Mouse (Mus musculus) MEL (cell line): ENCODE data around the gene Zfp788. TPM values are rescaled to one million over a fixed set of nuclear protein-coding genes. Genes with fewer than 3 reads are reported as not detected.
"Not testable (repeated sequence)": the region's sequence is repeated elsewhere in the genome, so short reads cannot be mapped to it uniquely, and the experiment has no call there.

ENCODE experiments used
- DNase-seq: peaks from one replicate; pipeline ENCODE4 v3.0.0; 2011; ENCODE audit warnings: low read depth, low spot score
- H3K27ac ChIP-seq: 2 replicates; pipeline ENCODE4 v1.5.1; 2012; ENCODE audit warnings: low read depth, mild to moderate bottlenecking, control low read depth, low read length, moderate library complexity; ENCODE audit not compliant: control insufficient read depth
- H3K27me3 ChIP-seq, 2 experiments: fragments of 150-350 bp in 1 of 2; sonication (generic) in 1 of 2; 2 replicates each; pipeline ENCODE4 v1.6.1; 2012; ENCODE audit warnings: low read length in 2 of 2, mild to moderate bottlenecking in 2 of 2, improper control_type of control experiment in 1 of 2, moderate library complexity in 1 of 2; ENCODE audit not compliant: insufficient read depth in 2 of 2, control insufficient read depth in 1 of 2
- H3K36me3 ChIP-seq, 2 experiments: 2 replicates each; pipeline ENCODE4 v1.6.1; 2012 to 2014; ENCODE audit warnings: low read length in 2 of 2, improper control_type of control experiment in 1 of 2, inconsistent platforms in 1 of 2, mild to moderate bottlenecking in 1 of 2; ENCODE audit not compliant: insufficient read depth in 2 of 2, control insufficient read depth in 1 of 2
- H3K4me1 ChIP-seq, 2 experiments: fragments of 150-350 bp in 1 of 2; sonication (generic) in 1 of 2; 2 replicates each; pipeline ENCODE4 v1.6.1; 2012; ENCODE audit warnings: low read length in 2 of 2, improper control_type of control experiment in 1 of 2, mild to moderate bottlenecking in 1 of 2; ENCODE audit not compliant: insufficient read depth in 2 of 2, control insufficient read depth in 1 of 2
- H3K4me3 ChIP-seq, 2 experiments: fragments of 150-350 bp in 1 of 2; sonication (generic) in 1 of 2; 2 replicates each; pipeline ENCODE4 v1.5.1; 2012; ENCODE audit warnings: low read depth in 2 of 2, low read length in 2 of 2, mild to moderate bottlenecking in 2 of 2, moderate library complexity in 2 of 2, control low read depth in 1 of 2, improper control_type of control experiment in 1 of 2; ENCODE audit not compliant: control insufficient read depth in 1 of 2, insufficient read depth in 1 of 2
- H3K79me2 ChIP-seq: 2 replicates; pipeline ENCODE4 v1.6.1; 2012; ENCODE audit warnings: mild to moderate bottlenecking, low read length, moderate library complexity; ENCODE audit not compliant: control insufficient read depth, poor library complexity, insufficient read depth
- H3K9ac ChIP-seq: 2 replicates; pipeline ENCODE4 v1.6.1; 2012; ENCODE audit warnings: low read depth, mild to moderate bottlenecking, control low read depth, low read length, moderate library complexity; ENCODE audit not compliant: control insufficient read depth, poor library complexity, severe bottlenecking
- H3K9me3 ChIP-seq: fragments of 150-350 bp; sonication (generic); replicated peaks from 2 replicates; pipeline ENCODE4 v1.6.1; 2012; ENCODE audit warnings: mild to moderate bottlenecking, low read length, improper control_type of control experiment, moderate library complexity; ENCODE audit not compliant: insufficient read depth
- CHD1 ChIP-seq: IDR thresholded peaks from 2 replicates; pipeline ENCODE4 v1.6.1; 2012; ENCODE audit warnings: low read depth, mild to moderate bottlenecking, inconsistent platforms, low read length, improper control_type of control experiment
- CHD2 ChIP-seq: IDR thresholded peaks from 2 replicates; pipeline ENCODE4 v1.6.1; 2011; ENCODE audit warnings: low read length, improper control_type of control experiment
- CTCF ChIP-seq, 3 experiments: IDR thresholded peaks in 2 of 3; conservative IDR thresholded peaks in 1 of 3; 2 replicates each; pipeline ENCODE4 v1.5.1; 2011 to 2012; ENCODE audit warnings: low read length in 3 of 3, low read depth in 2 of 3, mild to moderate bottlenecking in 2 of 3, improper control_type of control experiment in 1 of 3, inconsistent platforms in 1 of 3, mixed read lengths in 1 of 3, moderate library complexity in 1 of 3; ENCODE audit not compliant: control insufficient read depth in 1 of 3, insufficient read depth in 1 of 3, poor library complexity in 1 of 3, severe bottlenecking in 1 of 3
- ELF1 ChIP-seq: IDR thresholded peaks from 2 replicates; pipeline ENCODE4 v1.6.1; 2014; ENCODE audit warnings: low read depth, mild to moderate bottlenecking, inconsistent platforms, low read length, improper control_type of control experiment, moderate library complexity
- ETS1 ChIP-seq: IDR thresholded peaks from 2 replicates; pipeline ENCODE4 v1.6.1; 2012; ENCODE audit warnings: low read depth, mild to moderate bottlenecking, inconsistent platforms, low read length, improper control_type of control experiment, moderate library complexity
- GABPA ChIP-seq: IDR thresholded peaks from 2 replicates; pipeline ENCODE4 v1.6.1; 2012; ENCODE audit warnings: low read depth, mild to moderate bottlenecking, inconsistent platforms, low read length, improper control_type of control experiment, moderate library complexity
- HCFC1 ChIP-seq: IDR thresholded peaks from 2 replicates; pipeline ENCODE4 v1.6.1; 2012; ENCODE audit warnings: low read depth, mild to moderate bottlenecking, inconsistent platforms, low read length, improper control_type of control experiment, moderate library complexity
- JUND ChIP-seq: IDR thresholded peaks from 2 replicates; pipeline ENCODE4 v1.6.1; 2011; ENCODE audit warnings: low read depth, mild to moderate bottlenecking, improper control_type of control experiment, low read length
- MAZ ChIP-seq: IDR thresholded peaks from 2 replicates; pipeline ENCODE4 v1.6.1; 2012; ENCODE audit warnings: low read depth, mild to moderate bottlenecking, inconsistent platforms, low read length, improper control_type of control experiment
- MEF2A ChIP-seq: IDR thresholded peaks from 2 replicates; pipeline ENCODE4 v1.6.1; 2014; ENCODE audit warnings: low read depth, mild to moderate bottlenecking, inconsistent platforms, low read length, improper control_type of control experiment; ENCODE audit not compliant: poor library complexity, insufficient replicate concordance, severe bottlenecking; ENCODE audit errors: extremely low read depth
- MXI1 ChIP-seq: IDR thresholded peaks from 2 replicates; pipeline ENCODE4 v1.6.1; 2011; ENCODE audit warnings: mild to moderate bottlenecking, low read depth, low read length, improper control_type of control experiment
- MYB ChIP-seq: IDR thresholded peaks from 2 replicates; pipeline ENCODE4 v1.6.1; 2011; ENCODE audit warnings: mild to moderate bottlenecking, low read depth, low read length, improper control_type of control experiment
- MYC ChIP-seq: IDR thresholded peaks from 2 replicates; pipeline ENCODE4 v1.6.1; 2011; ENCODE audit warnings: low read depth, mild to moderate bottlenecking, low read length, improper control_type of control experiment, moderate library complexity
- NRF1 ChIP-seq: IDR thresholded peaks from 2 replicates; pipeline ENCODE4 v1.6.1; 2014; ENCODE audit warnings: low read depth, mild to moderate bottlenecking, inconsistent platforms, low read length, improper control_type of control experiment, moderate library complexity; ENCODE audit not compliant: poor library complexity, insufficient read depth, severe bottlenecking
- POLR2A ChIP-seq, 2 experiments: IDR thresholded peaks; 2 replicates each; pipeline ENCODE4 v1.6.1; 2011 to 2012; ENCODE audit warnings: low read length in 2 of 2, mild to moderate bottlenecking in 2 of 2, control low read depth in 1 of 2, improper control_type of control experiment in 1 of 2, low read depth in 1 of 2, moderate library complexity in 1 of 2; ENCODE audit not compliant: control insufficient read depth in 1 of 2, insufficient read depth in 1 of 2, poor library complexity in 1 of 2
- POLR2AphosphoS2 ChIP-seq: IDR thresholded peaks from 2 replicates; pipeline ENCODE4 v1.6.1; 2011; ENCODE audit warnings: low read length, improper control_type of control experiment
- SIN3A ChIP-seq: IDR thresholded peaks from 2 replicates; pipeline ENCODE4 v1.6.1; 2012; ENCODE audit warnings: low read length, improper control_type of control experiment, inconsistent platforms
- SMC3 ChIP-seq: IDR thresholded peaks from 2 replicates; pipeline ENCODE4 v1.6.1; 2011; ENCODE audit warnings: low read depth, low read length, improper control_type of control experiment
- TAL1 ChIP-seq: IDR thresholded peaks from 2 replicates; pipeline ENCODE4 v1.6.1; 2012; ENCODE audit warnings: mild to moderate bottlenecking, inconsistent platforms, low read length, moderate library complexity, mixed read lengths
- TBP ChIP-seq: IDR thresholded peaks from 2 replicates; pipeline ENCODE4 v1.8.0; 2011; ENCODE audit warnings: low read depth, low read length, improper control_type of control experiment
- ZC3H11A ChIP-seq: IDR thresholded peaks from 2 replicates; pipeline ENCODE4 v1.6.1; 2012; ENCODE audit warnings: low read depth, mild to moderate bottlenecking, inconsistent platforms, low read length, improper control_type of control experiment
- ZNF384 ChIP-seq: IDR thresholded peaks from 2 replicates; pipeline ENCODE4 v1.6.1; 2012; ENCODE audit warnings: low read depth, mild to moderate bottlenecking, inconsistent platforms, low read length, improper control_type of control experiment
- polyA plus RNA-seq, 2 experiments: library from polyadenylated mRNA; stranded (reverse) in 1 of 2; unstranded in 1 of 2; fragments of >175 nt in 1 of 2; fragments of >200 nt in 1 of 2; gene quantifications; 2 replicates each; pipeline versions ENCODE4 v1.2.1 to v1.2.4; 2012; ENCODE audit warnings: low replicate concordance in 2 of 2, low read depth in 1 of 2; ENCODE audit not compliant: insufficient read length in 2 of 2, insufficient read depth in 1 of 2, missing spikeins in 1 of 2
- total RNA-seq: library from RNA; depleted of rRNA; stranded (reverse); fragments of 300-350 nt; gene quantifications from 2 replicates; pipeline ENCODE4 v1.2.3, GENCODE M21; 2012

The Zfp788 gene
- total and polyA plus RNA-seq, 3 experiments = 4.5 to 5.5 TPM; not detected in 1

DNA sequence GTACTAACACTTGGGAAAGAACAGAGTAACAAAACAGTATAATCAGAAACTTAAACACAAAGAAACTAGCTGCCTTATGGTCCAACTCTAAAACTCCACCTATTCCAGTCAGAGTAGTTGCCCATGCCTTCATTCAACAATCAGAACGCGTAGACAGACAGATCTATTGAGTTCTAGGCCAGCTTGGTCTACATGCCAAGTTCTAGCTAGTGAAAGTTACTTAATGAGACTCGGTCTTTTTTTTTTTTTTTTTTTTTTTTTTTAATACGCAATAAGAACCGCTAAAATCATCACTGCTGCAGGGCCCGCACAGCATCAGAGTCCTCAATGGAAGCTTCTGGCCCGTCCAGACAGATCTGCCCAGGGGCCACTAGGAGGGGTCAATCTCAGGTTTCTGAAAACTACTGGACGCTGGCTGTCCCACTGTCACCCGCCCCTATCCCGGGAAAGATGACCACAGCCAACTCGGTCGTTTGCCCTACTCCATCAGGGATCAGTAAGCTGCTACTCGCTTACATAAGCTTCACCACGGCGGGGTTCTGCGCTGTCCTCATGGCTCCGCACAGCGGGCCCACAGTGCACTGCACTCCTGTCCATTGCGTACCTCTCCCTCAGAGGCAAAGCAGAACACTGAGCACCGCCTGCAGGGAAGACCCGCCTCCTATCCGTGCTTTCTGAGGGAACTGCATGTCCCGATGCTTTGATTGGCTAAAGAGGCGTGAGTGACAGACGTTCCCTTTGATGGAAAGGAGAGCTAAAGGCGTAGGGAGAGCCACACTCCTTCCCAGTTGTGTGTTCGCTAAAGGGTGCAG, at the start of gene Zfp788 (continued):
- TF ChIP-seq CHD1 (no peak; the same call in 1 of the 2 replicates), CTCF (IDR thresholded peaks at IDR 0.05 in 2 of 3, conservative IDR thresholded peaks at IDR 0.05 in 1 of 3; ENCODE audit: control insufficient read depth in 1 of 3, insufficient read depth in 1 of 3, low read depth in 2 of 3, low read length in 3 of 3, poor library complexity in 1 of 3, severe bottlenecking in 1 of 3) (peak; percentile 17 to 42 (median 39); a peak in 3 of 6 replicates), POLR2AphosphoS2 (peak; percentile 41; the same call in 1 of the 2 replicates)
- TF ChIP-seq, all 39 proteins: peak for 13

DNA sequence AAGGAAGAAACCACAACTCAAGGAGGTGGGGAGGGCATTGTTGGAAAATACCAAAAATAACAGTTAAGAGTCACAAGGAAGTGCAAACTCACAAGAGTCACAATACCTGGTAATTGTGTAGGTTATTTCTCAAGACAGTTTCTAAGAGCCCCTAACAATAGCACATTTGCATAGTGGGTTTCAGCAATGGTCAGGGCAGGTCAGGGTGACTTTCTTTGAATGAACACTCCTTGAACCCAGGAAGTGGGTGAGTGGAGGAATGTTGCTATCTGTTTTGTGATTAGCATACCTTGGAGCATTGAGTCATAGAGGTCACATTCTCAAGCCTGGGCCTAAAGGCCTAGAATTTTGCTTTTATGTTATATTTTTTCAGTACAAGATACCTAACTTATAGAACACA, 45.2 kb upstream of the Zfp788 start:
- H3K9me3 ChIP-seq, DNase-seq, H3K4me1 ChIP-seq, H3K79me2 ChIP-seq, H3K27me3 ChIP-seq, H3K4me3 ChIP-seq, H3K36me3 ChIP-seq, H3K27ac ChIP-seq, H3K9ac ChIP-seq: not testable (repeated sequence)

DNA sequence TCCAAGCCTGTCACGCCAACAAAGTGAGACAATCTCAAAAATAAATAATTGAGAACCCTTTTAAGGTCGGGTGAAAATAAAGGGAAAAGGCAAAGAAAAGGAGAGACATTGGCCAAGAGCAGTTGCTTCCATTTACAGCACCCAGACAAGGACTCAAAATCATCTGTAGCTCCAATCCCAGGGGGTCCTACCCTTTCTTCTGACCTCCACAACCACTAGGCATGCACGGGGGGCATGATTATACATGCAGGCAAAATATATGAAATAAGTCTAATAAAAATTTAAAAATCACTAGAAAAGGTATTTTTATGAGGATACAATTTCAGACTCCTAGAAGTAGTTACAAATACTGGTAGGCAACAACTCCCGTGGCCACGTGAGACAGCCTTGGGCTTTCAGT, 34.4 kb upstream of the Zfp788 start:
- Histone ChIP-seq H3K9ac (peak overlapping the region; percentile 59), H3K27ac (no peak overlapping the region)

DNA sequence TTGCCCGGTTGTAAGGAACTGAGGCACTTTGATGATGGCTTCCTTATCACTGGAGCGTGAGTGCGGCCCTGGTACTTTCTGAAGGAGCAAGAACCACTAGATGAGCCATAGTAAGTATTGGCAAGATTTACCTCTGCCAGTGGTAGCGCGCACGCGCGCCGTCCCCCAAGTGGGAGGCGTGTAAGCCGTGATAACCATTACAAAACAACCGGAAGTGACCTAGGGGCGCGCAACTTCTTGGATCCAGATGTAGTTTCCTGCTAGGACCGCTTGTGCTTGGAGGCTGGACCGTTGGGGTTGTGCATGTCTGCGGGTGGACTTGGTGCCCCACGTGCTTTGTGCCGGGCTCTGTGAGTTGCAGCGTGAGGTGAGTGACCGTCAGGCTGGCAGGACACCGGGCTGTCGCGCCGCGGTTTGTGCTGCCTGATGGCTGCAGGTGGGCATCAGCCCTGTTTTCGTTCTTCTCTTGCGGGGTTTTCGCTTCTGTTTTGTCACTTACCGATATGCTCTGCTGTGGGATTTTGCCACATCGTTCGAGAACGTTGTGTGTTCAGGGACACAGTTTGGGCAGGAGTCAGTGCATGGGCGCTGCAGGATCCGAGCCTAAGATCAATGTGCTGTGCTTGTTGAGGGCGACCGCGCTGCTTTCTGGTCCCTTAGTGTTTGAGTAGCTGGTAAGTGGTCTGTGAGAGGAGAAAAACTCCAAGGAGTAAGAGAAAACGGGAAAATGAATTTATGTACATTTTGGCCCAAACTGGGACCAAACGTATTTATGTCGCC, 33.8 kb upstream of the Zfp788 start, which contains the start of gene 2610021A01Rik:
Gene 2610021A01Rik (plus strand): TSS at position 197 of the 780 bp plus-strand sequence.
- H3K27ac ChIP-seq = peak within 1 kb of the TSS; percentile 45
- peak; percentile 89 for DNase-seq
- peak within 1 kb of the TSS; percentile 71 for H3K9ac ChIP-seq
- H3K4me3 ChIP-seq = peak within 1 kb of the TSS; percentile 64 to 74
- H3K36me3 ChIP-seq = peaks cover 0 to 2% of the 10 kb centered on the region in 2 experiments; a peak in 2 of 4 replicates
- H3K27me3 ChIP-seq = no peaks in the 10 kb centered on the region
- peaks cover 5% of the 10 kb centered on the region for H3K79me2 ChIP-seq
- H3K4me1 ChIP-seq = peaks cover 0 to 7% of the 10 kb centered on the region in 2 experiments; a peak in 2 of 4 replicates
- no peaks in the 10 kb centered on the region for H3K9me3 ChIP-seq
- no peak for TF ChIP-seq JUND
- no peak for TF ChIP-seq SMC3
- no peak for TF ChIP-seq TAL1
- TF ChIP-seq MYC = no peak
- no peak for TF ChIP-seq ETS1
- peak in 1 of 2 experiments; percentile 46; a peak in 1 of 4 replicates for TF ChIP-seq POLR2A (IDR thresholded peaks at IDR 0.05; ENCODE audit: control insufficient read depth in 1 of 2, insufficient read depth in 1 of 2, low read depth in 1 of 2, low read length in 2 of 2, poor library complexity in 1 of 2)
- peak; percentile 76 for TF ChIP-seq HCFC1
- peak; percentile 62 for TF ChIP-seq NRF1
- TF ChIP-seq ZC3H11A = no peak
- TF ChIP-seq TBP = peak; percentile 58; the same call in 1 of the 2 replicates
- no peak for TF ChIP-seq MAZ
- TF ChIP-seq ELF1 = no peak
- 0 out of 2 replicates have a peak, but pooled peaks have one; percentile 31 for TF ChIP-seq SIN3A
- no peak for TF ChIP-seq GABPA
- no peak for TF ChIP-seq CHD2

More for the DNA sequence above, 34.4 kb upstream of the Zfp788 start:
- Histone ChIP-seq H3K9me3 (no peaks in the 10 kb centered on the region), H3K4me1 (peaks cover 0 to 7% of the 10 kb centered on the region in 2 experiments; a peak in 2 of 4 replicates), H3K4me3 (peak overlapping the region; percentile 23 to 74; a peak in 3 of 4 replicates)
- DNase-seq = no peak
- no peak for TF ChIP-seq MYB
- TF ChIP-seq MEF2A = no peak
- no peak for TF ChIP-seq ZNF384
- no peak for TF ChIP-seq HCFC1
- no peak for TF ChIP-seq MXI1
- no peak for TF ChIP-seq NRF1
- TF ChIP-seq CTCF (IDR thresholded peaks at IDR 0.05 in 2 of 3, conservative IDR thresholded peaks at IDR 0.05 in 1 of 3; ENCODE audit: control insufficient read depth in 1 of 3, insufficient read depth in 1 of 3, low read depth in 2 of 3, low read length in 3 of 3, poor library complexity in 1 of 3, severe bottlenecking in 1 of 3) = no peak
- TF ChIP-seq, all 39 proteins: peak for 0
- Histone ChIP-seq H3K36me3 (peaks cover 0 to 2% of the 10 kb centered on the region in 2 experiments; a peak in 2 of 4 replicates), H3K79me2 (peaks cover 5% of the 10 kb centered on the region), H3K27me3 (no peaks in the 10 kb centered on the region)
